Mouse (Mus musculus): ENCODE data around the gene Urah.

- TF ChIP-seq TAL1 (IDR thresholded peaks at IDR 0.05; ENCODE audit: low read length) = no peak
- no peak for TF ChIP-seq GATA1 (IDR thresholded peaks at IDR 0.05; ENCODE audit: low read length)
These were observed 905 bp downstream of the Urah start for GRCm38 (mm10) chr7:140835758-140836087.

All from erythroblast, embryonic 14.5 days (primary cell).